Mouse (Mus musculus) bone marrow, adult 2 months (tissue): ENCODE measurements around the gene Nup155. TPM values are rescaled to one million over a fixed set of nuclear protein-coding genes. Genes with fewer than 3 reads are reported as not detected.
A peak's percentile ranks its signal among the peaks of the same experiment; 100 is the strongest.

Experiments
- H3K27ac ChIP-seq: fragments of 200-500 bp; 2 replicates; pipeline ENCODE4 v1.5.1; 2012; ENCODE audit warnings: low read depth, mild to moderate bottlenecking, control low read depth, inconsistent platforms, low read length; ENCODE audit not compliant: control insufficient read depth, poor library complexity, insufficient read depth
- H3K4me1 ChIP-seq: fragments of 200-500 bp; 2 replicates; pipeline ENCODE4 v1.6.1; 2011; ENCODE audit warnings: low read length; ENCODE audit not compliant: control insufficient read depth, insufficient read depth
- H3K4me3 ChIP-seq: fragments of 200-500 bp; replicated peaks from 2 replicates; pipeline ENCODE3; 2011; ENCODE audit warnings: mild to moderate bottlenecking, low read depth, low read length, control low read depth; ENCODE audit not compliant: control insufficient read depth
- CTCF ChIP-seq: fragments of 200-500 bp; IDR thresholded peaks from 2 replicates; pipeline ENCODE4 v1.5.1; 2011; ENCODE audit warnings: low read length, control low read depth; ENCODE audit not compliant: control insufficient read depth, insufficient read depth
- POLR2A ChIP-seq: fragments of 200-500 bp; IDR thresholded peaks from 2 replicates; pipeline ENCODE4 v1.6.1; 2011; ENCODE audit warnings: low read depth, mild to moderate bottlenecking, control low read depth, low read length, borderline replicate concordance; ENCODE audit not compliant: control insufficient read depth
- WGBS: fragments of 180-500 bp; shearing (Covaris S2); methylation state at CpG from one replicate; pipeline ENCODE4 v1.1.7; 2018; 5-methylcytosine and 5-hydroxymethylcytosine counted together
- polyA plus RNA-seq: library from polyadenylated mRNA; stranded (reverse); fragments of >200 nt; gene quantifications from 2 replicates; pipeline ENCODE4 v1.2.4, GENCODE M21; 2011; ENCODE audit warnings: low replicate concordance; ENCODE audit not compliant: missing spikeins, insufficient read depth, insufficient read length

Nup155 gene
- polyA plus RNA-seq, 1 experiment: 12.2 TPM

GRCm38 (mm10) chr15:8161841-8162240 is 52.8 kb downstream of the Nup155 start:
- WGBS: 66% methylated on average over 1 of the region's 1 CpGs
- Histone ChIP-seq H3K4me3 (no peak overlapping the region), H3K27ac (no peak overlapping the region), H3K4me1 (no peaks in the 10 kb centered on the region)
- TF ChIP-seq CTCF (no peak), POLR2A (no peak)

GRCm38 (mm10) chr15:8168591-8169265 is 59.7 kb downstream of the Nup155 start, which contains the start of gene Cplane1:
Gene Cplane1 (plus strand): TSS chr15:8169106.
- WGBS: under 1% methylated on average over 47 of the region's 47 CpGs
- peak within 1 kb of the TSS; percentile 7; the same call in 1 of the 2 replicates for H3K27ac ChIP-seq

GRCm38 (mm10) chr15:8169266-8169746 is 60.2 kb downstream of the Nup155 start:
- TF ChIP-seq CTCF: no peak
- no peak for TF ChIP-seq POLR2A
- peak overlapping the region; percentile 83 for H3K4me3 ChIP-seq
- 0 out of 2 replicates have a peak overlapping the region, but pooled peaks have one; percentile 7 for H3K27ac ChIP-seq
- WGBS: 1% methylated on average over 25 of the region's 25 CpGs
- peaks cover 2% of the 10 kb centered on the region for H3K4me1 ChIP-seq

More at GRCm38 (mm10) chr15:8168591-8169265, 59.7 kb downstream of the Nup155 start, which contains the start of gene Cplane1:
- TF ChIP-seq CTCF: no peak
- TF ChIP-seq POLR2A: peak; percentile 62; the same call in 1 of the 2 replicates
- Histone ChIP-seq H3K4me1 (peaks cover 2% of the 10 kb centered on the region), H3K4me3 (peak within 1 kb of the TSS; percentile 83)

GRCm38 (mm10) chr15:8189563-8189962 is 80.5 kb downstream of the Nup155 start:
- 77% methylated on average over 3 of the region's 3 CpGs for WGBS
- no peak for TF ChIP-seq POLR2A
- TF ChIP-seq CTCF: no peak

GRCm38 (mm10) chr15:8190435-8190834 is 81.4 kb downstream of the Nup155 start:
- TF ChIP-seq CTCF: no peak
- no peak for TF ChIP-seq POLR2A
- H3K27ac ChIP-seq: no peak overlapping the region
- no peaks in the 10 kb centered on the region for H3K4me1 ChIP-seq
- WGBS: 84% methylated on average over 3 of the region's 3 CpGs
- no peak overlapping the region for H3K4me3 ChIP-seq

More at GRCm38 (mm10) chr15:8189563-8189962, 80.5 kb downstream of the Nup155 start:
- Histone ChIP-seq H3K4me1 (no peaks in the 10 kb centered on the region), H3K27ac (no peak overlapping the region), H3K4me3 (no peak overlapping the region)

GRCm38 (mm10) chr15:8200317-8200716 is 91.2 kb downstream of the Nup155 start:
- TF ChIP-seq POLR2A (no peak), CTCF (0 out of 2 replicates have a peak, but pooled peaks have one; percentile 11)
- Histone ChIP-seq H3K4me3 (no peak overlapping the region), H3K4me1 (no peaks in the 10 kb centered on the region), H3K27ac (no peak overlapping the region)

GRCm38 (mm10) chr15:8208362-8208761 is 99.3 kb downstream of the Nup155 start:
- H3K4me3 ChIP-seq: no peak overlapping the region
- no peak overlapping the region for H3K27ac ChIP-seq
- H3K4me1 ChIP-seq: no peaks in the 10 kb centered on the region
- TF ChIP-seq POLR2A (no peak), CTCF (no peak)
- WGBS: 55% methylated on average over 6 of the region's 6 CpGs

Other genes starting within 250 kb of the Nup155 start
- gene Wdr70, start 10.1 kb upstream of the Nup155 start, polyA plus RNA-seq: 8.7 and 13.3 TPM in 2 replicates
- gene Cplane1, start 59.8 kb downstream of the Nup155 start, polyA plus RNA-seq: 2.4 and 11.1 TPM in 2 replicates